Mouse (Mus musculus) ES-Bruce4 (cell line): ENCODE results near the gene Etnk1.

Experiments used
- CTCF ChIP-seq: IDR thresholded peaks from one replicate; pipeline ENCODE4 v1.8.1; 2011; ENCODE audit warnings: low read depth, low read length
- POLR2A ChIP-seq: IDR thresholded peaks from one replicate; pipeline ENCODE4 v1.8.1; 2011; ENCODE audit warnings: low read length; ENCODE audit not compliant: insufficient read depth

GRCm38 (mm10) chr6:143234868-143235267 is 67.8 kb downstream of the Etnk1 start:
- TF ChIP-seq CTCF: no peak
- TF ChIP-seq POLR2A: no peak
